Mouse (Mus musculus) G1E (cell line): ENCODE results near the gene Sypl2.

Experiments used
- CTCF ChIP-seq: IDR thresholded peaks from 2 replicates; pipeline ENCODE4 v1.5.1; 2012; ENCODE audit warnings: low read depth, low read length, inconsistent platforms, mixed read lengths
- GATA1 ChIP-seq: IDR thresholded peaks from 2 replicates; pipeline ENCODE4 v1.6.1; 2012; ENCODE audit warnings: borderline replicate concordance, low read length, inconsistent platforms, mixed read lengths
- POLR2AphosphoS5 ChIP-seq: IDR thresholded peaks from 2 replicates; pipeline ENCODE4 v1.6.1; 2012; ENCODE audit warnings: low read depth, low read length, inconsistent platforms; ENCODE audit not compliant: insufficient replicate concordance
- TAL1 ChIP-seq: conservative IDR thresholded peaks from 2 replicates; pipeline ENCODE4 v1.6.1; 2012; ENCODE audit warnings: low read depth, low read length, inconsistent platforms, mixed read lengths

DNA sequence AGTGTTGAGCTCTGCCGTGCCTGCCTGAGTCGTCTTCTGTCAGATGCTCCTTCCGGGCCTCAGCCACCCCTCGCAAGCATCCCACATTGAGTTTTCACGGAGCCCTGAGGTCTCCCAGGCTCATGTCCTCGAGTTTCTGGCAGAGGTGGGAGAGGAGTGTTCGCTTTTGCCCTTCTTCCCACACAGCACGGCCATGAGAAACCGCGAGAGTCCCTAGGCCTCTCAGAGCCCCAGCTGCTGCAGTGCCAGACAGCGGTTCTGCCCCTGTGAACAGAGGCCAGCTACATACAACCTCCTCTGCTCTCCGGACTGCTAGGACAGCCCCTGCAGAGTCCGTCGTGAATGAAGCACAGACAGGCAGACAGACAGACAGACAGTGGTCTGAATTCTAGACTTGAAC lies 58.9 kb downstream of the Sypl2 start:
- no peak for TF ChIP-seq TAL1
- TF ChIP-seq CTCF: no peak
- TF ChIP-seq GATA1: no peak
- no peak for TF ChIP-seq POLR2AphosphoS5
